Mouse (Mus musculus) lung, postnatal 0 days (tissue): ENCODE measurements around the gene Mcmbp.

Source experiments
- CTCF ChIP-seq: IDR thresholded peaks from 2 replicates; pipeline ENCODE4 v1.5.1; 2016; ENCODE audit warnings: antibody characterized with exemption, mild to moderate bottlenecking
- EP300 ChIP-seq: IDR thresholded peaks from 2 replicates; pipeline ENCODE4 v1.6.1; 2016; ENCODE audit warnings: antibody characterized with exemption, mild to moderate bottlenecking, control low read depth

GRCm38 (mm10) chr7:128667788-128668187 lies 72.5 kb downstream of the Mcmbp start:
- TF ChIP-seq EP300 (no peak), CTCF (no peak)
